Mouse (Mus musculus): ENCODE data around the gene Prmt8. TPM values are rescaled to one million over a fixed set of nuclear protein-coding genes. Genes with fewer than 3 reads are reported as not detected.

The Prmt8 gene
- polyA plus RNA-seq (2012; rRNA removed): not detected in 2 replicates

GRCm38 (mm10) chr6:127769275-127770156 is at the start of gene Prmt8:
TSS of gene Prmt8 (minus strand) at chr6:127769472.
- no peaks in the 10 kb centered on the region for H3K4me1 ChIP-seq (ENCODE audit: control insufficient read depth, insufficient read depth, low read length)
- 3% methylated on average over 41 of the region's 42 CpGs for WGBS
- no peak for TF ChIP-seq CTCF (conservative IDR thresholded peaks at IDR 0.05; ENCODE audit: insufficient read depth, insufficient read length, low read depth, low read length)
- no peak for TF ChIP-seq POLR2A (IDR thresholded peaks at IDR 0.05; ENCODE audit: low read depth, low read length)
- no peak within 1 kb of the TSS for H3K4me3 ChIP-seq (ENCODE audit: insufficient read depth, low read depth, low read length)
- no peak for DNase-seq
- no peaks in the 10 kb centered on the region for H3K36me3 ChIP-seq (ENCODE audit: control insufficient read depth, insufficient read depth, low read length)
- H3K27ac ChIP-seq (ENCODE audit: insufficient read depth, low read depth, low read length): no peak within 1 kb of the TSS
- H3K27me3 ChIP-seq (replicated peaks; ENCODE audit: control insufficient read depth, insufficient read depth, low read length): no peaks in the 10 kb centered on the region

GRCm38 (mm10) chr6:127803046-127803729 is 33.9 kb upstream of the Prmt8 start:
- no peak overlapping the region for H3K4me3 ChIP-seq (ENCODE audit: insufficient read depth, low read depth, low read length)
- H3K36me3 ChIP-seq (ENCODE audit: control insufficient read depth, insufficient read depth, low read length): no peaks in the 10 kb centered on the region
- no peak for DNase-seq
- no peaks in the 10 kb centered on the region for H3K27me3 ChIP-seq (replicated peaks; ENCODE audit: control insufficient read depth, insufficient read depth, low read length)
- WGBS: 61% methylated on average over 9 of the region's 9 CpGs
- H3K4me1 ChIP-seq (ENCODE audit: control insufficient read depth, insufficient read depth, low read length): no peaks in the 10 kb centered on the region
- TF ChIP-seq POLR2A (IDR thresholded peaks at IDR 0.05; ENCODE audit: low read depth, low read length): no peak
- TF ChIP-seq CTCF (conservative IDR thresholded peaks at IDR 0.05; ENCODE audit: insufficient read depth, insufficient read length, low read depth, low read length): no peak
- no peak overlapping the region for H3K27ac ChIP-seq (ENCODE audit: insufficient read depth, low read depth, low read length)

- Histone ChIP-seq H3K4me3 (ENCODE audit: insufficient read depth, low read depth, low read length) (no peak overlapping the region), H3K27me3 (replicated peaks; ENCODE audit: control insufficient read depth, insufficient read depth, low read length) (no peaks in the 10 kb centered on the region), H3K36me3 (ENCODE audit: control insufficient read depth, insufficient read depth, low read length) (no peaks in the 10 kb centered on the region), H3K27ac (ENCODE audit: insufficient read depth, low read depth, low read length) (no peak overlapping the region), H3K4me1 (ENCODE audit: control insufficient read depth, insufficient read depth, low read length) (no peaks in the 10 kb centered on the region)
- no peak for DNase-seq
- WGBS: 37% methylated on average over 12 of the region's 12 CpGs
- TF ChIP-seq CTCF (conservative IDR thresholded peaks at IDR 0.05; ENCODE audit: insufficient read depth, insufficient read length, low read depth, low read length) (no peak), POLR2A (IDR thresholded peaks at IDR 0.05; ENCODE audit: low read depth, low read length) (no peak)
Observed at GRCm38 (mm10) chr6:127802211-127802610, 32.9 kb upstream of the Prmt8 start.

- no peak for TF ChIP-seq CTCF (conservative IDR thresholded peaks at IDR 0.05; ENCODE audit: insufficient read depth, insufficient read length, low read depth, low read length)
- TF ChIP-seq POLR2A (IDR thresholded peaks at IDR 0.05; ENCODE audit: low read depth, low read length): no peak
- Histone ChIP-seq H3K27me3 (replicated peaks; ENCODE audit: control insufficient read depth, insufficient read depth, low read length) (no peaks in the 10 kb centered on the region), H3K27ac (ENCODE audit: insufficient read depth, low read depth, low read length) (no peak overlapping the region), H3K4me1 (ENCODE audit: control insufficient read depth, insufficient read depth, low read length) (no peaks in the 10 kb centered on the region), H3K4me3 (ENCODE audit: insufficient read depth, low read depth, low read length) (no peak overlapping the region), H3K36me3 (ENCODE audit: control insufficient read depth, insufficient read depth, low read length) (no peaks in the 10 kb centered on the region)
- WGBS: 60% methylated on average over 13 of the region's 13 CpGs
- no peak for DNase-seq
Observed at GRCm38 (mm10) chr6:127790023-127790422, 20.8 kb upstream of the Prmt8 start.

GRCm38 (mm10) chr6:127770806-127771205 is 1.5 kb upstream of the Prmt8 start:
- 40% methylated on average over 4 of the region's 4 CpGs for WGBS
- no peak overlapping the region for H3K27ac ChIP-seq (ENCODE audit: insufficient read depth, low read depth, low read length)
- H3K27me3 ChIP-seq (replicated peaks; ENCODE audit: control insufficient read depth, insufficient read depth, low read length): no peaks in the 10 kb centered on the region
- no peak overlapping the region for H3K4me3 ChIP-seq (ENCODE audit: insufficient read depth, low read depth, low read length)
- DNase-seq: no peak
- H3K36me3 ChIP-seq (ENCODE audit: control insufficient read depth, insufficient read depth, low read length): no peaks in the 10 kb centered on the region
- no peak for TF ChIP-seq CTCF (conservative IDR thresholded peaks at IDR 0.05; ENCODE audit: insufficient read depth, insufficient read length, low read depth, low read length)
- no peak for TF ChIP-seq POLR2A (IDR thresholded peaks at IDR 0.05; ENCODE audit: low read depth, low read length)
- H3K4me1 ChIP-seq (ENCODE audit: control insufficient read depth, insufficient read depth, low read length): no peaks in the 10 kb centered on the region

GRCm38 (mm10) chr6:127768621-127769274 is 524 bp downstream of the Prmt8 start:
- under 1% methylated on average over 63 of the region's 64 CpGs for WGBS
- no peak for TF ChIP-seq POLR2A (IDR thresholded peaks at IDR 0.05; ENCODE audit: low read depth, low read length)
- TF ChIP-seq CTCF (conservative IDR thresholded peaks at IDR 0.05; ENCODE audit: insufficient read depth, insufficient read length, low read depth, low read length): no peak
- no peaks in the 10 kb centered on the region for H3K27me3 ChIP-seq (replicated peaks; ENCODE audit: control insufficient read depth, insufficient read depth, low read length)
- H3K4me1 ChIP-seq (ENCODE audit: control insufficient read depth, insufficient read depth, low read length): no peaks in the 10 kb centered on the region
- no peaks in the 10 kb centered on the region for H3K36me3 ChIP-seq (ENCODE audit: control insufficient read depth, insufficient read depth, low read length)
- no peak overlapping the region for H3K27ac ChIP-seq (ENCODE audit: insufficient read depth, low read depth, low read length)
- DNase-seq: no peak
- no peak overlapping the region for H3K4me3 ChIP-seq (ENCODE audit: insufficient read depth, low read depth, low read length)
